Mouse (Mus musculus) liver, adult 2 months (tissue): ENCODE data around the gene Hoxc4. TPM values are rescaled to one million over a fixed set of nuclear protein-coding genes. Genes with fewer than 3 reads are reported as not detected.

ENCODE experiments used
- DNase-seq: peaks from one replicate; pipeline ENCODE4 v3.0.0-alpha.2; 2011; ENCODE audit warnings: low read depth, low spot score; ENCODE audit errors: extremely low read depth
- H3K27ac ChIP-seq: fragments of 200-500 bp; replicated peaks from 2 replicates; pipeline ENCODE4 v1.5.1; 2012; ENCODE audit warnings: low read depth, mild to moderate bottlenecking, control low read depth, inconsistent platforms, low read length; ENCODE audit not compliant: insufficient read depth
- H3K27me3 ChIP-seq: fragments of 200-500 bp; 2 replicates; pipeline ENCODE4 v1.6.1; 2012; ENCODE audit warnings: mild to moderate bottlenecking, moderate library complexity, low read length, inconsistent platforms; ENCODE audit not compliant: control insufficient read depth, insufficient read depth
- H3K36me3 ChIP-seq: fragments of 200-500 bp; 2 replicates; pipeline ENCODE4 v1.6.1; 2012; ENCODE audit warnings: low read length, inconsistent platforms; ENCODE audit not compliant: control insufficient read depth, insufficient read depth
- H3K4me1 ChIP-seq: fragments of 200-500 bp; 2 replicates; pipeline ENCODE4 v1.6.1; 2011; ENCODE audit warnings: low read length; ENCODE audit not compliant: control insufficient read depth, insufficient read depth
- H3K4me3 ChIP-seq: fragments of 200-500 bp; 2 replicates; pipeline ENCODE4 v1.5.1; 2011; ENCODE audit warnings: low read depth, mild to moderate bottlenecking, control low read depth, low read length, moderate library complexity; ENCODE audit not compliant: insufficient read depth
- H3K79me2 ChIP-seq: fragments of 200-500 bp; 2 replicates; pipeline ENCODE4 v1.6.1; 2012; ENCODE audit warnings: inconsistent platforms, mild to moderate bottlenecking, low read length, moderate library complexity; ENCODE audit not compliant: control insufficient read depth, insufficient read depth
- H3K9ac ChIP-seq: fragments of 200-500 bp; 2 replicates; pipeline ENCODE4 v1.6.1; 2012; ENCODE audit warnings: low read depth, mild to moderate bottlenecking, control low read depth, inconsistent platforms, low read length
- CTCF ChIP-seq: fragments of 200-500 bp; IDR thresholded peaks from 2 replicates; pipeline ENCODE4 v1.5.1; 2011; ENCODE audit warnings: low read depth, low read length, control low read depth
- POLR2A ChIP-seq: fragments of 200-500 bp; IDR thresholded peaks from 2 replicates; pipeline ENCODE4 v1.6.1; 2011; ENCODE audit warnings: low read length, control low read depth; ENCODE audit not compliant: insufficient read depth; ENCODE audit errors: extremely low read depth
- WGBS: fragments of 180-500 bp; shearing (Covaris S2); methylation state at CpG from one replicate; pipeline ENCODE4 v1.1.7; 2018; 5-methylcytosine and 5-hydroxymethylcytosine counted together
- polyA plus RNA-seq: library from polyadenylated mRNA; depleted of rRNA; stranded (reverse); fragments of >200 nt; gene quantifications from 2 replicates; pipeline ENCODE4 v1.2.3, GENCODE M21; 2012
- total RNA-seq: library from RNA; depleted of rRNA; stranded (reverse); fragments of >200 nt; gene quantifications from 2 replicates; pipeline ENCODE4 v1.2.3, GENCODE M21; 2014

Gene Hoxc4
- total and polyA plus RNA-seq, 2 experiments = not detected

- 6% methylated on average over 28 of the region's 28 CpGs for WGBS
- H3K27ac ChIP-seq = no peak overlapping the region
These were observed 7.7 kb upstream of the Hoxc4 start for GRCm38 (mm10) chr15:103010847-103011555.

GRCm38 (mm10) chr15:103011928-103012486 is 6.7 kb upstream of the Hoxc4 start:
- Histone ChIP-seq H3K4me3 (no peak overlapping the region), H3K27ac (no peak overlapping the region), H3K27me3 (peaks cover 35% of the 10 kb centered on the region), H3K36me3 (no peaks in the 10 kb centered on the region), H3K4me1 (no peaks in the 10 kb centered on the region), H3K79me2 (no peaks in the 10 kb centered on the region), H3K9ac (no peak overlapping the region)
- no peak for DNase-seq
- TF ChIP-seq CTCF (no peak), POLR2A (no peak)
- WGBS = 9% methylated on average over 26 of the region's 26 CpGs

More at GRCm38 (mm10) chr15:103010847-103011555, 7.7 kb upstream of the Hoxc4 start:
- no peaks in the 10 kb centered on the region for H3K79me2 ChIP-seq
- H3K4me1 ChIP-seq = no peaks in the 10 kb centered on the region
- H3K27me3 ChIP-seq = peaks cover 35% of the 10 kb centered on the region
- no peak overlapping the region for H3K9ac ChIP-seq
- H3K4me3 ChIP-seq = no peak overlapping the region
- H3K36me3 ChIP-seq = no peaks in the 10 kb centered on the region
- TF ChIP-seq POLR2A (no peak), CTCF (no peak)
- DNase-seq = no peak

GRCm38 (mm10) chr15:103013238-103013984 is 5.3 kb upstream of the Hoxc4 start:
- WGBS = 4% methylated on average over 17 of the region's 17 CpGs
- Histone ChIP-seq H3K4me3 (no peak overlapping the region), H3K79me2 (no peaks in the 10 kb centered on the region), H3K4me1 (no peaks in the 10 kb centered on the region), H3K36me3 (no peaks in the 10 kb centered on the region), H3K27ac (no peak overlapping the region), H3K27me3 (peaks cover 31% of the 10 kb centered on the region), H3K9ac (no peak overlapping the region)
- DNase-seq = peak; percentile 32
- TF ChIP-seq CTCF (peak; percentile 86), POLR2A (no peak)

GRCm38 (mm10) chr15:103014166-103015008 is 4.3 kb upstream of the Hoxc4 start:
- no peaks in the 10 kb centered on the region for H3K4me1 ChIP-seq
- no peaks in the 10 kb centered on the region for H3K36me3 ChIP-seq
- H3K9ac ChIP-seq = no peak overlapping the region
- TF ChIP-seq POLR2A (no peak), CTCF (no peak)
- H3K27ac ChIP-seq = no peak overlapping the region
- no peak overlapping the region for H3K4me3 ChIP-seq
- WGBS = 4% methylated on average over 56 of the region's 57 CpGs
- peaks cover 31% of the 10 kb centered on the region for H3K27me3 ChIP-seq
- DNase-seq = no peak
- H3K79me2 ChIP-seq = no peaks in the 10 kb centered on the region

DNA sequence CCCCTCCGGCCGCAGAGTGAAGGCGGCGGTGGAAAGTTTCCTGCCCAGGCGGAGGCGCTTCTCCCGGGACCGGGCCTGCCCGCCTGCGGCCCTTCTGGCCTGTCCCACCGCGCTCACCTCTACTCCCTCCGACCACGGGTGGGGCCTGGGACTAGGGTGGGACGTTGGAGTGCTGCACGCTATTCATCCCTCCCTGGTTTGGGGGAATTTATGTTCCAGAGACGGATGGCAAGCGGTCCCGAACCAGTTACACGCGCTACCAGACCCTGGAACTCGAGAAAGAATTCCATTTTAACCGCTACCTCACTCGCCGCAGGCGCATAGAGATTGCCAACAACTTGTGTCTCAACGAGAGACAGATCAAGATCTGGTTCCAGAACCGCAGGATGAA is 3.7 kb upstream of the Hoxc4 start:
- H3K27ac ChIP-seq = no peak overlapping the region
- H3K27me3 ChIP-seq = peaks cover 30% of the 10 kb centered on the region
- DNase-seq = no peak
- H3K36me3 ChIP-seq = no peaks in the 10 kb centered on the region
- H3K9ac ChIP-seq = no peak overlapping the region
- no peaks in the 10 kb centered on the region for H3K4me1 ChIP-seq
- TF ChIP-seq POLR2A (no peak), CTCF (no peak)
- 5% methylated on average over 28 of the region's 28 CpGs for WGBS
- H3K79me2 ChIP-seq = no peaks in the 10 kb centered on the region
- H3K4me3 ChIP-seq = no peak overlapping the region
